Mouse (Mus musculus) limb, embryonic 14.5 days (tissue): Measurements from ENCODE around the gene Gm36210. TPM values are rescaled to one million over a fixed set of nuclear protein-coding genes. Genes with fewer than 3 reads are reported as not detected.

Experiments
- ATAC-seq: fragments of 200-750 bp; cut with Nextera tagmentation; 2 replicates; pipeline ENCODE4 v1.8.0; 2017; ENCODE audit warnings: low read depth, moderate number of reproducible peaks, moderate TSS enrichment; ENCODE audit not compliant: low FRiP score
- DNase-seq: peaks from one replicate; pipeline ENCODE4 v3.0.0-alpha.2; 2015; ENCODE audit warnings: low spot score
- H3K27ac ChIP-seq: fragments of 300-500 bp; sonication (generic); replicated peaks from 2 replicates; pipeline ENCODE4 v1.5.1; 2014; ENCODE audit warnings: low read depth, mild to moderate bottlenecking, low read length, moderate library complexity, mixed read lengths
- H3K27me3 ChIP-seq: fragments of 300-500 bp; sonication (generic); 2 replicates; pipeline ENCODE4 v1.6.1; 2014; ENCODE audit warnings: low read length, mixed read lengths; ENCODE audit not compliant: control insufficient read depth, insufficient read depth
- H3K36me3 ChIP-seq: fragments of 300-500 bp; sonication (generic); 2 replicates; pipeline ENCODE4 v1.6.1; 2014; ENCODE audit warnings: mild to moderate bottlenecking, low read length, moderate library complexity, mixed read lengths; ENCODE audit not compliant: control insufficient read depth, insufficient read depth
- H3K4me1 ChIP-seq: fragments of 300-500 bp; sonication (generic); 2 replicates; pipeline ENCODE4 v1.6.1; 2014; ENCODE audit warnings: antibody characterized with exemption, low read length, mixed read lengths; ENCODE audit not compliant: control insufficient read depth, insufficient read depth
- H3K4me2 ChIP-seq: fragments of 300-500 bp; sonication (generic); replicated peaks from 2 replicates; pipeline ENCODE4 v1.6.1; 2014; ENCODE audit warnings: low read depth, mild to moderate bottlenecking, low read length, moderate library complexity; ENCODE audit not compliant: severe bottlenecking
- H3K4me3 ChIP-seq: fragments of 300-500 bp; sonication (generic); replicated peaks from 2 replicates; pipeline ENCODE4 v1.5.1; 2014; ENCODE audit warnings: low read length
- H3K9ac ChIP-seq: fragments of 300-500 bp; sonication (generic); 2 replicates; pipeline ENCODE4 v1.6.1; 2014; ENCODE audit warnings: mild to moderate bottlenecking, low read depth, low read length, moderate library complexity; ENCODE audit not compliant: severe bottlenecking
- H3K9me3 ChIP-seq: fragments of 300-500 bp; sonication (generic); 2 replicates; pipeline ENCODE4 v1.6.1; 2016; ENCODE audit warnings: low read length; ENCODE audit not compliant: control insufficient read depth
- POLR2A ChIP-seq: fragments of 200-500 bp; IDR thresholded peaks from 2 replicates; pipeline ENCODE4 v1.8.0; 2012; ENCODE audit warnings: inconsistent platforms, mild to moderate bottlenecking, moderate library complexity, borderline replicate concordance; ENCODE audit not compliant: insufficient read depth, insufficient read length; ENCODE audit errors: extremely low read depth
- WGBS: fragments of 180-500 bp; shearing (Covaris S2); extraction: QIAGEN DNeasy Blood & Tissue Kit; methylation state at CpG from one replicate; pipeline ENCODE4 v1.1.7; 2014; 5-methylcytosine and 5-hydroxymethylcytosine counted together
- polyA plus RNA-seq, 2 experiments: library from polyadenylated mRNA; depleted of rRNA in 1 of 2; stranded (reverse) in 1 of 2; unstranded in 1 of 2; fragments of >200 nt; fragmentation: Nextera tagmentation in 1 of 2; extraction: Ambion mirVana in 1 of 2; gene quantifications; 2 replicates each; pipeline versions ENCODE4 v1.2.1 to v1.2.3; 2012 to 2014

Gm36210 gene
- polyA plus RNA-seq, 2 experiments: 0.15 TPM; not detected in 1

GRCm38 (mm10) chr7:4926849-4927248 is 20.5 kb upstream of the Gm36210 start:
- Histone ChIP-seq H3K4me1 (peaks cover 48% of the 10 kb centered on the region), H3K27ac (no peak overlapping the region; the same call in 1 of the 2 replicates), H3K9me3 (no peaks in the 10 kb centered on the region), H3K9ac (peak overlapping the region; percentile 28; the same call in 1 of the 2 replicates), H3K4me2 (peak overlapping the region; percentile 14; the same call in 1 of the 2 replicates), H3K36me3 (no peaks in the 10 kb centered on the region), H3K4me3 (no peak overlapping the region), H3K27me3 (no peaks in the 10 kb centered on the region)
- ATAC-seq: no peak
- DNase-seq: no peak
- WGBS: 69% methylated on average over 16 of the region's 16 CpGs
- no peak for TF ChIP-seq POLR2A

DNA sequence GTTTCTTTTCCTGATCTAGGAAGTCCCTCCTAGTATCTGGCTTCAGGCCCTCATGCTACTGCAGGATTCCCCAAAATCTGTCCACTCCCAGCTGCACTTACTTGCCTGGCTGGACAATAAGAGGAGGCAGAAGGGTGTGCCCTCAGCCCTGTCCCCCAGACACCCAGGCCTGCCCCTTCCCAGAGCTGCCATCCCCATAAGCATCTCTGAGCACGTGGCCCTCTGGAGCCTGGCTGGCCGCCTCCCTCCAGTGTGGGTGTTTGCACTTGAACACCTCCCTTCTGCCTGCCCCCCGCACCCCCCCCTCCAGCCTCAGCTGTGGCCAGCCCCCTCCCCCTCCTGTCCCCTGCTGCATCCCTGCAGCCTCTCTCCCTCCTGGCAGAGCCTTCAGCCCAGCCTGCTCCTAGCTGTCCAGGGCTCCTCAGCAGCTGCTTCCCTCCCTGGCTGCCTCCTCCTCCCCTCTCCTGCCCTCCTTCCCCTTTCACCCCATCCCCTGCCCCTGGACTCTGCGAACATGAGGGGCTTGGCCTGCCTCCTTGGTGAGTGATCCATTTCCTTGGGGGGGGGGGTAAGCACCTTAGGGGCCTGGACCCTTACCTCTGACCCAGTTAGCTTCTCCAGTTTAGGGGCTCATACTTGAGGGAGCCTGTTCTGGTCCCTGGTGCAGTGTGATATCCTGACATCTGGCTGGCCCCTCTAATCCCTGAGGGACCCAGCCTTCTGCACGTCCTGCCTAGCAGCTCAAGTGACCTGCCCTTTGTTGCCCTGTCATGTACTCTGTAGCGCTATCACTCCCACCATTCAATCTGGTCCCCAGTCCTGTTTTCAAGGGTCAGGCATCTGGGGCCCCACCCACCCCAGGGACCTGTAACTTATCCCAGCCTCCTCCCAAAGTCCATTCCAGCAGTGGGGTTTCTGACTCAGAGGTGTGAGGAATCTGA is 19.4 kb upstream of the Gm36210 start, which contains the start of gene Ssc5d:
Ssc5d (plus strand) TSS at position 345 of the 941 bp plus-strand sequence.
- Histone ChIP-seq H3K9me3 (no peaks in the 10 kb centered on the region), H3K36me3 (peaks cover 9% of the 10 kb centered on the region), H3K9ac (peak within 1 kb of the TSS; percentile 55), H3K27ac (peak within 1 kb of the TSS; percentile 92), H3K4me1 (peaks cover 49% of the 10 kb centered on the region), H3K4me3 (peak within 1 kb of the TSS; percentile 33; the same call in 1 of the 2 replicates), H3K27me3 (no peaks in the 10 kb centered on the region), H3K4me2 (peak within 1 kb of the TSS; percentile 87)
- no peak for TF ChIP-seq POLR2A
- ATAC-seq (peak; percentile 35), DNase-seq (peak; percentile 64)
- 23% methylated on average over 6 of the region's 6 CpGs for WGBS

- peak; percentile 58 for ATAC-seq
- H3K27me3 ChIP-seq: no peaks in the 10 kb centered on the region
- peaks cover 17% of the 10 kb centered on the region for H3K36me3 ChIP-seq
- peak overlapping the region; percentile 55 for H3K9ac ChIP-seq
- peak; percentile 84 for DNase-seq
- H3K9me3 ChIP-seq: no peaks in the 10 kb centered on the region
- H3K4me1 ChIP-seq: peaks cover 49% of the 10 kb centered on the region
- peak overlapping the region; percentile 92 for H3K27ac ChIP-seq
- no peak for TF ChIP-seq POLR2A
- peak overlapping the region; percentile 33; the same call in 1 of the 2 replicates for H3K4me3 ChIP-seq
- WGBS: 4% methylated on average over 3 of the region's 4 CpGs
- H3K4me2 ChIP-seq: peak overlapping the region; percentile 87; the same call in 1 of the 2 replicates
Observed at GRCm38 (mm10) chr7:4924891-4925301, 18.6 kb upstream of the Gm36210 start.

- H3K4me2 ChIP-seq: peak overlapping the region; percentile 87
- TF ChIP-seq POLR2A: no peak
- peak; percentile 44 for DNase-seq
- H3K27me3 ChIP-seq: no peaks in the 10 kb centered on the region
- H3K9me3 ChIP-seq: no peaks in the 10 kb centered on the region
- H3K27ac ChIP-seq: peak overlapping the region; percentile 92
- peak overlapping the region; percentile 55 for H3K9ac ChIP-seq
- peaks cover 49% of the 10 kb centered on the region for H3K4me1 ChIP-seq
- no peak for ATAC-seq
- WGBS: 0% methylated on average over 4 of the region's 4 CpGs
- H3K36me3 ChIP-seq: peaks cover 21% of the 10 kb centered on the region
- peak overlapping the region; percentile 33 for H3K4me3 ChIP-seq
Observed at GRCm38 (mm10) chr7:4924483-4924882, 18.2 kb upstream of the Gm36210 start.

GRCm38 (mm10) chr7:4923586-4924364 is 17.5 kb upstream of the Gm36210 start:
- ATAC-seq (no peak), DNase-seq (peak; percentile 29)
- Histone ChIP-seq H3K36me3 (peaks cover 28% of the 10 kb centered on the region), H3K27ac (peak overlapping the region; percentile 92), H3K4me1 (peaks cover 49% of the 10 kb centered on the region), H3K9ac (peak overlapping the region; percentile 55), H3K4me3 (peak overlapping the region; percentile 33), H3K9me3 (no peaks in the 10 kb centered on the region), H3K4me2 (peak overlapping the region; percentile 87), H3K27me3 (no peaks in the 10 kb centered on the region)
- 4% methylated on average over 37 of the region's 37 CpGs for WGBS
- no peak for TF ChIP-seq POLR2A
